Mouse (Mus musculus) embryonic fibroblast, embryonic 13.5 days (primary cell): Measurements from ENCODE around the gene Cybrd1. TPM values are rescaled to one million over a fixed set of nuclear protein-coding genes. Genes with fewer than 3 reads are reported as not detected.
A peak's percentile ranks its signal among the peaks of the same experiment; 100 is the strongest.

Experiments used
- H3K27ac ChIP-seq: 2 replicates; pipeline ENCODE4 v1.5.1; 2012; ENCODE audit warnings: low read length, control low read depth, inconsistent platforms; ENCODE audit not compliant: insufficient read depth
- H3K4me1 ChIP-seq: 2 replicates; pipeline ENCODE4 v1.6.1; 2011; ENCODE audit warnings: low read length; ENCODE audit not compliant: control insufficient read depth, insufficient read depth
- H3K4me3 ChIP-seq: 2 replicates; pipeline ENCODE4 v1.5.1; 2011; ENCODE audit warnings: mild to moderate bottlenecking, control low read depth, low read length; ENCODE audit not compliant: insufficient read depth
- CTCF ChIP-seq: IDR thresholded peaks from 2 replicates; pipeline ENCODE4 v1.5.1; 2011; ENCODE audit warnings: mild to moderate bottlenecking, control low read depth, low read length, moderate library complexity, borderline replicate concordance; ENCODE audit not compliant: insufficient read depth
- POLR2A ChIP-seq: IDR thresholded peaks from 2 replicates; pipeline ENCODE4 v1.6.1; 2011; ENCODE audit warnings: low read depth, mild to moderate bottlenecking, control low read depth, low read length, moderate library complexity
- polyA plus RNA-seq: library from polyadenylated mRNA; stranded (reverse); fragments of >200 nt; gene quantifications from 2 replicates; pipeline ENCODE4 v1.2.4, GENCODE M21; 2011; ENCODE audit warnings: low read depth; ENCODE audit not compliant: missing spikeins, insufficient read length

Gene Cybrd1
- polyA plus RNA-seq, 1 experiment = 3.2 TPM

DNA sequence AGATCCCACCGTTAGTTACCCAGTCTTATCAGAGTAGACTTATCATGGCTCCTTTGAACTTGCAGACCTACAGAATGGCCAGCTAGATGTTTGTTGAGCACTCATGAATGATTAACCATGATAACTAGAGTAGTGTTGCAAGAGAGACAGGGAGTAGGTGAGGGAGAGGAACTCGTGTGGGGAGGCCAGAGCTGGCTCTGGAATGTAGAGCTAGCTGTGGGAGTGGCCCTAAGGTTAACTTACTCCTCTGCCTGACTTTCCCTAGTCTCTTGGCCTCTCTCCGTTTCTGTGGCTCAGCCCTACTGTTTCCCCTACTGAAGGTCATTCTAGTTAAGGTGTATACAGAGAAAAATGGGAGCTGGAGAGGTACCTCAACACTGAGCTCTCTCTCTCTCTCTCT, 28.5 kb downstream of the Cybrd1 start:
- H3K4me3 ChIP-seq = no peak overlapping the region
- TF ChIP-seq CTCF (no peak), POLR2A (no peak)
- H3K27ac ChIP-seq = no peak overlapping the region
- no peaks in the 10 kb centered on the region for H3K4me1 ChIP-seq

DNA sequence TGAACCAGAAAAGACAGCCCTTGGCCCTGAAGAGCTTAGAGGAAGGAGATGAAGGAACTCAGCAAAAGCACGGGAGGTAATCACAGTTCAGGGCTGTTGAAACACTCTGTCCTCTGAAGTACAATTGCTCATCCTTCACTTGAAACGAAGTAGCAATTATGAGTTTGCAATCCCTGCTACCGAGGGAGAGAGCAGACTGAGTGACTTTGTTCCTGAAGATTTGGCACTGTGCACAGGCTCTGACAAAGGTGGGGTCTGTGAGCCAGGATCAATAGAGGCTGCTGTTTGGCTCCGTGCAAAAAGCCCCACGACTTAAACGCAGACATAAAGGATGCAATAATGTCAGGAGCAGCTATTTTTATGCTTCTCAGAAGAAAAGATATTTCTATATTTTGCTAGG, 30.1 kb downstream of the Cybrd1 start:
- TF ChIP-seq POLR2A = no peak
- TF ChIP-seq CTCF = no peak
- Histone ChIP-seq H3K27ac (no peak overlapping the region), H3K4me3 (no peak overlapping the region), H3K4me1 (no peaks in the 10 kb centered on the region)

GRCm38 (mm10) chr2:71152170-71152569, 34.4 kb downstream of the Cybrd1 start:
- H3K4me1 ChIP-seq = no peaks in the 10 kb centered on the region
- H3K4me3 ChIP-seq = no peak overlapping the region
- TF ChIP-seq POLR2A (no peak), CTCF (no peak)
- no peak overlapping the region for H3K27ac ChIP-seq

GRCm38 (mm10) chr2:71155486-71155885, 37.8 kb downstream of the Cybrd1 start:
- Histone ChIP-seq H3K27ac (no peak overlapping the region), H3K4me3 (no peak overlapping the region), H3K4me1 (no peaks in the 10 kb centered on the region)
- peak; percentile 84 for TF ChIP-seq CTCF
- TF ChIP-seq POLR2A = no peak

DNA sequence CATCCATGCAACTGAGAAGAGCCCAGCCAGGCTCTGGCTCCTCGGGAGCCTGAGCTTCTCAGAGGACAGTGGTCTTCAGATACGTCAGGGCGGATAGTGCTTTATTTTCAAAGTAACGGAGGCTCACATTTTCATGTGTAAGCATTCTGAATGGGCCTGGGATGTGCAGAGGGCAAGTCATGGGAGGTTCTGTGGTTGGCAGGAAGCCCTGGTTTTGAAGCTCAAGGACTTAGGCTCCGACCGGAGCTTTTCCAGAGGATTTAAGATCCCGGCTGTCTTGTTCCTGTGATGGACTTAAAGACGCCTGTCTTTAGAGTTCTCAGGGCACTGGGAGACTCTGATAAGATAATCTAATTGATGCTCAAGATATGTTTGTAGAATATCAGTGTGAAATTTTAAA, 38.7 kb downstream of the Cybrd1 start:
- Histone ChIP-seq H3K4me1 (no peaks in the 10 kb centered on the region), H3K4me3 (no peak overlapping the region), H3K27ac (no peak overlapping the region)
- TF ChIP-seq CTCF = no peak
- TF ChIP-seq POLR2A = no peak

DNA sequence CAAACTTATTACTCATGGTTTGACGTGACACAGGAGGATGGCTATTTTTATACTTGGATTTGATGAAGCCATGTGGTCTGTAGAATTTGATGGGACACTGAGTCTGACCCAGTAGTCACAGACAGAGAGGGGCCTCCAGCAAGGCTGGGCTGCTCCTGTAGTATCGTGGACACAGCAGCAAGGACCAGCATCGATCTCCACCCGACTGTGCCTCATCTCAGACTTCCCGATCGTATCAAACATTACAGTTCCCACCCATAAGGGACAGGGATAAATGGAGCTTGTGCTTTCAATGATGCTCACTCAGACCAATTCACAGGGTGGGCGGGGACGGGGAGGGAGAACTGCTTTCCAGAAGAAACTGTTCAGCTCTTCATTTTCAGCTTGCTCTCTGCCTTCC, 40.2 kb downstream of the Cybrd1 start:
- Histone ChIP-seq H3K4me3 (no peak overlapping the region), H3K4me1 (no peaks in the 10 kb centered on the region), H3K27ac (no peak overlapping the region)
- TF ChIP-seq POLR2A = no peak
- no peak for TF ChIP-seq CTCF

DNA sequence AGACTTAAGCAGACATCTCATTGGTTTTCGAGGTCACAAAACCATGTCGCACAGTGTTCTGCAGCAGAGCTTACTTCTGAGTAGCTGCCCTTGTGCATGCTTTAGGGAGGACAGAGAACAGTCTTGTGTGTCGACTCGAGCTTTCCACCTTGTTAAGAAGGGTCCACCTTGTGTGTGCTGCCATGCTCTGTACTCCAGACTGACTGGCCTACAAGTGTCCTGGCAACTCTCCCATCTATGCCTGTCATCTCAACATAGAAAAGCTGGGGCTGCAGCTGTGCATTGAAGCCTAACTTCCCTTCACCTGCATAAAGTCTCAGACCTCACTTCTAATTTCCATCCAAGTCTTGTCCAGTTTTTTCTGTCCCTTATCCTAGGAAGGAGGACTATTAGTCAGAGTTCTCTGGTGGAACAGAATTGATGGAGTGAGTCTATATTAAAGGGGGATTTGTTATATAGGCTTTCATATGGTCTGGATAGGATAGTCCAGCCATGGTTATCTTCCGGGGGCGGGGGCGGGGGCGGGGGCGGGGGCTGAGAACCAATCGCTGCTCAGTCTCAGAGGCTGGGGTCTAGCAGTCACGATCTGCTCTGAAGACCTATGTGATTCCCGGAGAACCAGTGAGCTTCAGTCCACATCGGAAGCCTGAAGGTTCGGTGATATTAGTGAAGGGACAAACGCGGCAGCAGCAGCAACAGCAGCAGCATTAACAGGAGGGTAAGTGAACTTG, 42.0 kb downstream of the Cybrd1 start:
- Histone ChIP-seq H3K4me1 (no peaks in the 10 kb centered on the region), H3K27ac (no peak overlapping the region), H3K4me3 (no peak overlapping the region)
- TF ChIP-seq POLR2A = no peak
- no peak for TF ChIP-seq CTCF

DNA sequence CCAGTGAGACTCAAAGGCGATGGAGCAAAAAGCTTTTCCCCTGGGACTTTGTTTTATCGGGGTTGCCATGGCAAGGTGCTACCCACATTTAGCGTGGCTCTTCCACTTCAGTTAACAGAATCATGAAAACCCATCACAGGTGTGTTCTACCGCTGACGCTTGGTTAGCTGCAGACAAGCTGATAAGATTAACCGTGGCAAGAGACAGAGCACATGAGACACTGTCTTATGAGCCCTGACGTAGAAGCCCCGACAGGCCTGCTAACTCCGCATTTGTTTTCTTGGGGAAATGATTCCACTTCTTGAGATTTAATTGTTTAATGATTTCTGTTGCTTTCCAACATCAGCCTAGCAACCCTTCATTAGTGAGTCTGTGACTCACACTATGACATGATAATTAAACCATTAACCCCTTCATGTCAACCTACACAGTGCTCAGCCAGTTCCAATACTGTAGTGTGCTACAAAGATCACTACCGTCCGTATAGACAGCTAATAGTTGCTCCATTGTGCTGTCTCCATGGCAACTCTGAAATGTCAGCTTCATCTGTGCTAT, 42.7 kb downstream of the Cybrd1 start:
- no peak overlapping the region for H3K4me3 ChIP-seq
- H3K4me1 ChIP-seq = no peaks in the 10 kb centered on the region
- no peak overlapping the region for H3K27ac ChIP-seq
- no peak for TF ChIP-seq POLR2A
- TF ChIP-seq CTCF = no peak

GRCm38 (mm10) chr2:71161558-71161957, 43.8 kb downstream of the Cybrd1 start:
- Histone ChIP-seq H3K27ac (no peak overlapping the region), H3K4me1 (no peaks in the 10 kb centered on the region), H3K4me3 (no peak overlapping the region)
- TF ChIP-seq CTCF (no peak), POLR2A (no peak)

GRCm38 (mm10) chr2:71162831-71163621, 45.3 kb downstream of the Cybrd1 start:
- no peak overlapping the region for H3K4me3 ChIP-seq
- TF ChIP-seq POLR2A = no peak
- TF ChIP-seq CTCF = no peak
- H3K27ac ChIP-seq = no peak overlapping the region
- no peaks in the 10 kb centered on the region for H3K4me1 ChIP-seq
